Mouse (Mus musculus): ENCODE results near the gene Zfp605. TPM values are rescaled to one million over a fixed set of nuclear protein-coding genes. Genes with fewer than 3 reads are reported as not detected.

The Zfp605 gene
- polyA plus RNA-seq, 1 experiment from 2014 or later = 3.5 TPM

DNA sequence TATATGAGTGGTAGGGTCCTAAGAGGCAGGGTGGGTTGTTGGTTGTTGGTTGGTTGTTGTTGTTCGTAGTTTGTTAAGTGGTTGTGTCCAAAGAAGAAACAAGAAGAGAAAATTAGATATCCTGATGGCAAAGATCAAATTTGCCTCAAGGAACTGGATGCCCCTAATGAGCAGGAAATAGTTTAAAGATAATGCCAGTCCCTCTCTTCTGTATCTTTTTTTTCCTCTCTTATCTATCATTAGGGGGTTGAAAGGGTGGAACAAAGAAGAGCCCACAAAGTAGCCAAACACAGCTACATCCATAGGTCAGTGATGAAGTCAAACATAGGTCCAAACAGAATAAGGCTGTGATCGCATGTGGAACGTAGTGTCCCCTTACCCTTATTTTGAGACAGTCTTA lies 29.4 kb downstream of the Zfp605 start:
- H3K4me3 ChIP-seq (ENCODE audit: low read depth, low read length) = no peak overlapping the region
- H3K36me3 ChIP-seq (ENCODE audit: control insufficient read depth, insufficient read depth, low read length) = peaks cover 35% of the 10 kb centered on the region
- H3K9me3 ChIP-seq (ENCODE audit: control insufficient read depth, low read length) = 0 out of 2 replicates have a peak, but pooled peaks cover 6% of the 10 kb centered on the region
- WGBS = 95% methylated on average over 3 of the region's 3 CpGs
- no peaks in the 10 kb centered on the region for H3K27me3 ChIP-seq (replicated peaks; ENCODE audit: control insufficient read depth, insufficient read depth, low read length)
- no peak for ATAC-seq (replicated peaks; ENCODE audit: low FRiP score, low TSS enrichment, low read depth)
- no peak for DNase-seq (ENCODE audit: low spot score)
- H3K4me2 ChIP-seq (ENCODE audit: low read length) = no peak overlapping the region
- H3K4me1 ChIP-seq (replicated peaks; ENCODE audit: control insufficient read depth, insufficient read depth, low read length) = no peaks in the 10 kb centered on the region
- H3K9ac ChIP-seq (ENCODE audit: low read length) = no peak overlapping the region
- no peak overlapping the region for H3K27ac ChIP-seq (ENCODE audit: low read depth)

DNA sequence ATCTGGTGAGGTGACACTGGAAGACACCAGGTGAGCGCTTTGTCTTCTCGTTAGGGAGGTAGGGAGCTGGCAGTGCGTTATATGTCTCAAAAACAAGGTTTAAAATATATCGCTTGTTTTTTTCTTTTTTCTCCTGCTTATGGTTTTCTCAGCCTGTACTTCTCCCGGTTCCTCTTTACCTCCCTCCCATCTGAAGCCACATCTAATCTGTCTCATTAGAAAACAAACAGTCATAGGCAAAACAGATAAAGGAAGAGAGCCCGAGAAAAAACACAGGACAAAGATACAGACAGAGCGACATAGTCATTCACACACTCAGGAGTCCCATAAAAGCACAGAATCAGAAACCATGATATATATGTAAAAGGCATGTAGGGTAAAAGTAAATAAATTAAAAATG lies 30.5 kb downstream of the Zfp605 start:
- H3K27ac ChIP-seq (ENCODE audit: low read depth) = no peak overlapping the region
- no peaks in the 10 kb centered on the region for H3K9me3 ChIP-seq (ENCODE audit: control insufficient read depth, low read length)
- ATAC-seq (replicated peaks; ENCODE audit: low FRiP score, low TSS enrichment, low read depth) = no peak
- H3K36me3 ChIP-seq (ENCODE audit: control insufficient read depth, insufficient read depth, low read length) = peaks cover 44% of the 10 kb centered on the region
- no peaks in the 10 kb centered on the region for H3K27me3 ChIP-seq (replicated peaks; ENCODE audit: control insufficient read depth, insufficient read depth, low read length)
- no peak overlapping the region for H3K4me3 ChIP-seq (ENCODE audit: low read depth, low read length)
- WGBS = 88% methylated on average over 7 of the region's 7 CpGs
- H3K4me1 ChIP-seq (replicated peaks; ENCODE audit: control insufficient read depth, insufficient read depth, low read length) = no peaks in the 10 kb centered on the region
- H3K4me2 ChIP-seq (ENCODE audit: low read length) = no peak overlapping the region
- H3K9ac ChIP-seq (ENCODE audit: low read length) = no peak overlapping the region
- DNase-seq (ENCODE audit: low spot score) = no peak

DNA sequence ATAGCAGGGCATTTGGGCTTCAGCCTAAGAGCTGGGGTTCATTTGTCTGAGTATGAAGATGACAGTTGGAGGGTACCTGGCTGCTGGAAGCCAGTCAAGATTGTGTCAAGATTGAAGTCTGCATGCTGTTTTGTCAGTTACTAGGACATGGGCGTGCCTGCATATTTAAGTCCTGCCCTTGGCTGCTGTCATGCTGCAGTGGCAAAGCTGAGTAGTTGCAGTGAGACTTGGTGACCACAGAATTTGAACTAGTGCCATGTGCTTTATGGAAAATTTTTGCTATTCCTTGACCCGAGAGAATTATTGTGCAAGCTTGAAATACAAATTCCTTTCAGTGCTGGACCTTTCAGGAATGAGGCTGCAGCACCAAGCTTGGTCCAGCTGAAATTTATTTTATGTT lies 32.4 kb downstream of the Zfp605 start:
- no peak overlapping the region for H3K27ac ChIP-seq (ENCODE audit: low read depth)
- H3K4me2 ChIP-seq (ENCODE audit: low read length) = no peak overlapping the region
- no peak overlapping the region for H3K9ac ChIP-seq (ENCODE audit: low read length)
- no peaks in the 10 kb centered on the region for H3K4me1 ChIP-seq (replicated peaks; ENCODE audit: control insufficient read depth, insufficient read depth, low read length)
- peaks cover 59% of the 10 kb centered on the region for H3K36me3 ChIP-seq (ENCODE audit: control insufficient read depth, insufficient read depth, low read length)
- no peak for ATAC-seq (replicated peaks; ENCODE audit: low FRiP score, low TSS enrichment, low read depth)
- DNase-seq (ENCODE audit: low spot score) = no peak
- no peaks in the 10 kb centered on the region for H3K9me3 ChIP-seq (ENCODE audit: control insufficient read depth, low read length)
- no peak overlapping the region for H3K4me3 ChIP-seq (ENCODE audit: low read depth, low read length)
- H3K27me3 ChIP-seq (replicated peaks; ENCODE audit: control insufficient read depth, insufficient read depth, low read length) = no peaks in the 10 kb centered on the region
- WGBS = 94% methylated on average over 2 of the region's 2 CpGs

DNA sequence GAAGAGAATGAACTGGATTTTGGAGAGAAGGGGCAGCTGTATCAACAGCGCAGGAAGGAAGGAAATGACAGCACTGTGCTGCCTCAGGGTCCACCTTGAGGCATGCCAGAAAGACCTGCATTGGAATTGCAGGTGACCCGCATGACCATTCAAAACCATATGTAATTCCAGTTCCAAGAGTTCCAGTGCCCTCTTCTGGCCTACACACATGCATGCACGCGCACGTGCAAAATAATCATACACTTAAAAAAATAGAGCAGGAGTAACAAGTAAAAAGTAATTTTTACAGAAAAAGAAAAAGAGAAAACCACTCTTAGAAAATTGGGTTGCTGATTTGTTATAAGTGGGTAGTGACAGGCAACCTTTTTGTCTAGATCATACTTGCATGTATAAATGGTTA lies 33.1 kb downstream of the Zfp605 start:
- no peak for DNase-seq (ENCODE audit: low spot score)
- WGBS = 87% methylated on average over 5 of the region's 5 CpGs
- peaks cover 64% of the 10 kb centered on the region for H3K36me3 ChIP-seq (ENCODE audit: control insufficient read depth, insufficient read depth, low read length)

DNA sequence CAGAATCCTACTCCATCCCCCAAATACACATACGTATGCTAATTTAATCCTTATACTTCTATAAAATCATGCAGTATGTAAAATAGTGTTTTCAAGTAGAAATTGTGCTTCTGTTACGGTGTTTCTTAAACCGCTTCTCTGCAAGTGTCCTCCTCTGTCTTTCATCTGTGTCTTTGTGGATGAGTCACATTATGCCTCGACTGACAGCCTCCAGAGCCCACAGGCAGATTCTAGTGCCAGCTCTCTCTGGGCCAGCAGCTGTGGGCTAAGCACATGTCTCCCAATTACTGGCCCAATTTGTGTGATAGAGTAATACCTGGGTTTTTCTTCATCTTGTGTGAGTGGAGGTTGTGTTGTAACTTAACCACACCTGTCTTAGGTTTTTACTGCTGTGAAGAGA lies 59.5 kb downstream of the Zfp605 start:
- Histone ChIP-seq H3K9ac (ENCODE audit: low read length) (no peak overlapping the region), H3K9me3 (ENCODE audit: control insufficient read depth, low read length) (no peaks in the 10 kb centered on the region), H3K4me2 (ENCODE audit: low read length) (no peak overlapping the region), H3K27ac (ENCODE audit: low read depth) (no peak overlapping the region), H3K4me1 (replicated peaks; ENCODE audit: control insufficient read depth, insufficient read depth, low read length) (no peaks in the 10 kb centered on the region), H3K27me3 (replicated peaks; ENCODE audit: control insufficient read depth, insufficient read depth, low read length) (no peaks in the 10 kb centered on the region), H3K36me3 (ENCODE audit: control insufficient read depth, insufficient read depth, low read length) (peaks cover 68% of the 10 kb centered on the region), H3K4me3 (ENCODE audit: low read depth, low read length) (no peak overlapping the region)
- ATAC-seq (replicated peaks; ENCODE audit: low FRiP score, low TSS enrichment, low read depth) (no peak), DNase-seq (ENCODE audit: low spot score) (no peak)
- WGBS = 91% methylated on average over 4 of the region's 4 CpGs

More for the DNA sequence above, 33.1 kb downstream of the Zfp605 start:
- ATAC-seq (replicated peaks; ENCODE audit: low FRiP score, low TSS enrichment, low read depth) = no peak
- Histone ChIP-seq H3K27me3 (replicated peaks; ENCODE audit: control insufficient read depth, insufficient read depth, low read length) (no peaks in the 10 kb centered on the region), H3K9me3 (ENCODE audit: control insufficient read depth, low read length) (no peaks in the 10 kb centered on the region), H3K9ac (ENCODE audit: low read length) (no peak overlapping the region), H3K4me1 (replicated peaks; ENCODE audit: control insufficient read depth, insufficient read depth, low read length) (no peaks in the 10 kb centered on the region), H3K27ac (ENCODE audit: low read depth) (no peak overlapping the region), H3K4me3 (ENCODE audit: low read depth, low read length) (no peak overlapping the region), H3K4me2 (ENCODE audit: low read length) (no peak overlapping the region)

DNA sequence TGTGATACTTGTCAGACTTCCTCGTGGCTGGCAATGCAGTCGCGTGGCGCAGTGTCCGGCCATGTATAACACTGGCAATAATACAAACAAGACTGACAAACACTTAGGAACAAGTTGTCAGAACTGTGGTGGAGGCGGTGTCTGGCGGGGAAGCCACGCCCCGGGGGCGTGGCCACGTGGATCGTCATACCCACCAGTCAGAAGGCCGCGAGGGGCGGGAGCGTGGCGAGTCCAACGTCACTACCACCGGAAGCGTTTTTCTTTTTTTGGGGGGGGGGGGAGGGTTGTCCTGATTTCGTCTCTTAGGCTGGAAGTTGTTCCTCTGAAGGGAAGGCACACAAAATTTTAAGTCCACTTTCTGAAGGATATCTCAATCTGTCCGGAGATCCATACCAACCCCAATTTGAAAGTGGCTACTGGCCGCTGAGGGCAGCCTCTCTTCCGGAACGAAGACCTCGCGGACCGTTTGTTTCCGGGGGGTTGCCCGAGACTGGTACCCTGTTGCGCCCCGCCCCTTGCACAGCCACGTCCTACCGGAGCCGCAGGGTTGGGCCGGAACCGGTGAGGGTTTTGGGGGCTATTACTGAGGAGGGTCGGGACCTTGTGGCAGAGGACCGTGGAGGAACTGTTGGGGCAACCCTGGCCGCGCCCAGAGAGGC lies 66.6 kb downstream of the Zfp605 start, which contains the start of gene Golga3:
TSS of gene Golga3 (plus strand) at position 340 of the 659 bp plus-strand sequence.
- Histone ChIP-seq H3K4me1 (replicated peaks; ENCODE audit: control insufficient read depth, insufficient read depth, low read length) (peaks cover 8% of the 10 kb centered on the region), H3K4me2 (ENCODE audit: low read length) (peak within 1 kb of the TSS; percentile 72), H3K27me3 (replicated peaks; ENCODE audit: control insufficient read depth, insufficient read depth, low read length) (no peaks in the 10 kb centered on the region), H3K4me3 (ENCODE audit: low read depth, low read length) (peak within 1 kb of the TSS; percentile 99), H3K9ac (ENCODE audit: low read length) (peak within 1 kb of the TSS; percentile 83), H3K36me3 (ENCODE audit: control insufficient read depth, insufficient read depth, low read length) (peaks cover 6% of the 10 kb centered on the region; the same call in 1 of the 2 replicates), H3K27ac (ENCODE audit: low read depth) (peak within 1 kb of the TSS; percentile 71), H3K9me3 (ENCODE audit: control insufficient read depth, low read length) (no peaks in the 10 kb centered on the region)
- peak; percentile 97 for ATAC-seq (replicated peaks; ENCODE audit: low FRiP score, low TSS enrichment, low read depth)
- under 1% methylated on average over 41 of the region's 41 CpGs for WGBS
- DNase-seq (ENCODE audit: low spot score) = peak; percentile 96

DNA sequence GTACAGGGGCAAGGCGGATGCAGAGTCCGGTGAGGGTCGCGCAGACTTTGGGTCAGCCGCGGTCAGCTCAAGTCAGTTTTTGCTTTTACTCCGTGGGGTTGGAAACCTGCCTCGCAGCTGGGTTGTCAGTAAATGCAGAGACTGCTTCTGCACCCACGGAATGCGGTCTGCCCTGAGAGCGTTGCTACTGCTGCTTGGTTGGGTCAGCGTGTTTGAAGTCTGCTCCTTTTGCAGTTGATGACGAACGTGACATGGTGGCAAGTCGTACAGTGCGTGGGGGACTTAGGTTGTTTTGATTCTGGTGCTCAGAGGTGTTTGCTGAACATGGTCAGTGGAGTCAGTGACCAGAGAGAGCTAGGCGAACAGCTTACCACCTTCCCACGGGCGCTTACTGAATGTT lies 67.1 kb downstream of the Zfp605 start:
- H3K36me3 ChIP-seq (ENCODE audit: control insufficient read depth, insufficient read depth, low read length) = peaks cover 4% of the 10 kb centered on the region; the same call in 1 of the 2 replicates
- H3K27ac ChIP-seq (ENCODE audit: low read depth) = peak overlapping the region; percentile 71
- 2% methylated on average over 19 of the region's 19 CpGs for WGBS
- peaks cover 8% of the 10 kb centered on the region for H3K4me1 ChIP-seq (replicated peaks; ENCODE audit: control insufficient read depth, insufficient read depth, low read length)
- no peaks in the 10 kb centered on the region for H3K9me3 ChIP-seq (ENCODE audit: control insufficient read depth, low read length)
- ATAC-seq (replicated peaks; ENCODE audit: low FRiP score, low TSS enrichment, low read depth) = peak; percentile 12; the same call in 1 of the 2 replicates
- peak overlapping the region; percentile 83 for H3K9ac ChIP-seq (ENCODE audit: low read length)
- no peaks in the 10 kb centered on the region for H3K27me3 ChIP-seq (replicated peaks; ENCODE audit: control insufficient read depth, insufficient read depth, low read length)
- peak overlapping the region; percentile 99 for H3K4me3 ChIP-seq (ENCODE audit: low read depth, low read length)
- peak overlapping the region; percentile 72 for H3K4me2 ChIP-seq (ENCODE audit: low read length)
- no peak for DNase-seq (ENCODE audit: low spot score)

DNA sequence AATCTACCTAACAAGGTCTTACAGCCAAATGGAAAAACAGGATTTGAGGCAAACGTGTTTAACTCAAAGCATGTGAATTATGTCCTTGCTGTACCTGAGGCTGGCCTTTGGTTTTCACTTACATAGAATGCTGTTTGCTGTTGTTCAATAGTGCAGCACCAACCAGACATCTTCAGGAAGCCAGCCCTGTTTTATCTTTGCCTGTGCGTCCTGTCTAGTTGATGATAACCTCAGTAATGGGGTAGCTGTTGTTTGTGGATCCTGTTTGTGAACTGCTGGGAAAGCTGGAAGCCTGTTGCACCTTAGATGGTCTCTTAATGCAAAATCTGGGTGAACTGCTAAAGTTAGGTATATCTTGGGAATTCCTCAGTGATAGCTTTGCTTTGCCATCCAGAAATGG lies 68.7 kb downstream of the Zfp605 start:
- Histone ChIP-seq H3K9ac (ENCODE audit: low read length) (no peak overlapping the region), H3K4me1 (replicated peaks; ENCODE audit: control insufficient read depth, insufficient read depth, low read length) (peaks cover 8% of the 10 kb centered on the region), H3K27me3 (replicated peaks; ENCODE audit: control insufficient read depth, insufficient read depth, low read length) (no peaks in the 10 kb centered on the region), H3K27ac (ENCODE audit: low read depth) (no peak overlapping the region), H3K4me2 (ENCODE audit: low read length) (no peak overlapping the region), H3K9me3 (ENCODE audit: control insufficient read depth, low read length) (no peaks in the 10 kb centered on the region), H3K4me3 (ENCODE audit: low read depth, low read length) (no peak overlapping the region), H3K36me3 (ENCODE audit: control insufficient read depth, insufficient read depth, low read length) (peaks cover 17% of the 10 kb centered on the region)
- DNase-seq (ENCODE audit: low spot score) (no peak), ATAC-seq (replicated peaks; ENCODE audit: low FRiP score, low TSS enrichment, low read depth) (no peak)
- 91% methylated on average over 2 of the region's 2 CpGs for WGBS

Measured in intestine, embryonic 14.5 days (tissue).